Mouse (Mus musculus) stomach, embryonic 14.5 days (tissue): ENCODE results near the gene Stx2. TPM values are rescaled to one million over a fixed set of nuclear protein-coding genes. Genes with fewer than 3 reads are reported as not detected.

Experiments
- ATAC-seq: fragments of 200-750 bp; cut with Nextera tagmentation; 2 replicates; pipeline ENCODE4 v1.8.0; 2017; ENCODE audit warnings: low read depth, moderate TSS enrichment; ENCODE audit not compliant: insufficient number of reproducible peaks, insufficient read depth, low FRiP score
- H3K27ac ChIP-seq: fragments of 300-500 bp; sonication (generic); 2 replicates; pipeline ENCODE4 v1.5.1; 2014; ENCODE audit warnings: mild to moderate bottlenecking, low read length, moderate library complexity, mixed read lengths
- H3K27me3 ChIP-seq: fragments of 300-500 bp; sonication (generic); 2 replicates; pipeline ENCODE4 v1.6.1; 2014; ENCODE audit warnings: low read length, control low read depth, mixed read lengths; ENCODE audit not compliant: control insufficient read depth, insufficient read depth
- H3K36me3 ChIP-seq: fragments of 300-500 bp; sonication (generic); 2 replicates; pipeline ENCODE4 v1.6.1; 2014; ENCODE audit warnings: mild to moderate bottlenecking, control low read depth, low read length, moderate library complexity, mixed read lengths; ENCODE audit not compliant: control insufficient read depth, insufficient read depth
- H3K4me1 ChIP-seq: fragments of 300-500 bp; sonication (generic); 2 replicates; pipeline ENCODE4 v1.6.1; 2014; ENCODE audit warnings: low read length, control low read depth, mixed read lengths; ENCODE audit not compliant: control insufficient read depth, insufficient read depth
- H3K4me2 ChIP-seq: fragments of 300-500 bp; sonication (generic); replicated peaks from 2 replicates; pipeline ENCODE4 v1.6.1; 2014; ENCODE audit warnings: low read depth, low read length, control low read depth
- H3K4me3 ChIP-seq: fragments of 300-500 bp; sonication (generic); 2 replicates; pipeline ENCODE4 v1.5.1; 2014; ENCODE audit warnings: low read depth, low read length, control low read depth
- H3K9ac ChIP-seq: fragments of 300-500 bp; sonication (generic); replicated peaks from 2 replicates; pipeline ENCODE4 v1.6.1; 2014; ENCODE audit warnings: low read depth, mild to moderate bottlenecking, control low read depth, low read length, moderate library complexity, mixed read lengths
- H3K9me3 ChIP-seq: fragments of 300-500 bp; sonication (generic); 2 replicates; pipeline ENCODE4 v1.6.1; 2016; ENCODE audit warnings: low read depth, low read length, control low read depth; ENCODE audit not compliant: control insufficient read depth
- WGBS: fragments of 180-500 bp; shearing (Covaris S2); extraction: QIAGEN DNeasy Blood & Tissue Kit; methylation state at CpG from one replicate; pipeline ENCODE4 v1.1.7; 2014; 5-methylcytosine and 5-hydroxymethylcytosine counted together
- polyA plus RNA-seq: library from polyadenylated mRNA; unstranded; fragments of >200 nt; fragmentation: Nextera tagmentation; extraction: Ambion mirVana; gene quantifications from 2 replicates; pipeline ENCODE4 v1.2.1, GENCODE M21; 2014

Gene Stx2
- polyA plus RNA-seq, 1 experiment from 2014 or later, result 29.6 TPM

DNA sequence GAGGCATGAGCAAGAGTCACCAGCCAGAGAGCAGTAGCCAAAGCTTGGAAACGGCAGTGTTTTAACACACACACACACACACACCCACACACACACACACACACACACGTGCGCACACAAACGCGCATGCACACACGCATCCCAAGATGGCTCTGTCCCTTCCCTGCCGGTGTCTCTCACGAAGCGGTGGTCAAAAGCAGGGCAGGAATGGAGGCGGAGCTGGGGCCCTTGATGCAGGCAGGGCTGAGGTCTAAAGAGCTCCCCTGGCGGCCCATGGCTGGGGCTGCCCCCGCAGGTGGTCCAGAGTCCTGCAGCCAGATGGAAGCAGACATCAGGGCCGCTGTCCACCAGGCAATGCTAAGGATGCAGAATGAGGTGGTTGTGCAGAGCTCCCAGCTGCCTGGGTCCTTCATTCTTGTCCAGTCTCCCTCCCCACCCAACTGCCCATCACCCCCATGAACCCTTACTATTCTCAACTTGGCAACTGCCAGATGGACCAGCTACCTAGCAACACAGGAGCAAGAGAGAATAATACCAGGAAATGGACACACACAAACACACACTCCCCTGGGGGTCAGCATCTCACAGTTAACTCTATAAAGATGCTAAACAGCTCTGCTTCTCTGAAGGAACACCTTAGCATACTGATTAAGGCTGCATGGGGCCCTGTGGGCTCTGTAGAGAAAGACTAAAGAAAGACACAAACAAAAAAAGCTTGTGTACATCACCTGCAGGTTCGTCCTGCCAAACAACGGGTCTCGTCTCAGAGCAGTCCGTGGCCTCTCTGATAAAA is 54.9 kb downstream of the Stx2 start, which contains the start of gene Rimbp2:
TSS of gene Rimbp2 (minus strand) at position 209 of the 793 bp plus-strand sequence.
- Histone ChIP-seq H3K4me2 (peak within 1 kb of the TSS; percentile 47), H3K4me3 (peak within 1 kb of the TSS; percentile 19), H3K27me3 (0 out of 2 replicates have a peak, but pooled peaks cover 8% of the 10 kb centered on the region), H3K9ac (no peak within 1 kb of the TSS), H3K4me1 (peaks cover 2% of the 10 kb centered on the region; the same call in 1 of the 2 replicates), H3K9me3 (peaks cover 3% of the 10 kb centered on the region; the same call in 1 of the 2 replicates), H3K36me3 (no peaks in the 10 kb centered on the region), H3K27ac (no peak within 1 kb of the TSS)
- WGBS, result 11% methylated on average over 17 of the region's 17 CpGs
- ATAC-seq, result peak; percentile 67

DNA sequence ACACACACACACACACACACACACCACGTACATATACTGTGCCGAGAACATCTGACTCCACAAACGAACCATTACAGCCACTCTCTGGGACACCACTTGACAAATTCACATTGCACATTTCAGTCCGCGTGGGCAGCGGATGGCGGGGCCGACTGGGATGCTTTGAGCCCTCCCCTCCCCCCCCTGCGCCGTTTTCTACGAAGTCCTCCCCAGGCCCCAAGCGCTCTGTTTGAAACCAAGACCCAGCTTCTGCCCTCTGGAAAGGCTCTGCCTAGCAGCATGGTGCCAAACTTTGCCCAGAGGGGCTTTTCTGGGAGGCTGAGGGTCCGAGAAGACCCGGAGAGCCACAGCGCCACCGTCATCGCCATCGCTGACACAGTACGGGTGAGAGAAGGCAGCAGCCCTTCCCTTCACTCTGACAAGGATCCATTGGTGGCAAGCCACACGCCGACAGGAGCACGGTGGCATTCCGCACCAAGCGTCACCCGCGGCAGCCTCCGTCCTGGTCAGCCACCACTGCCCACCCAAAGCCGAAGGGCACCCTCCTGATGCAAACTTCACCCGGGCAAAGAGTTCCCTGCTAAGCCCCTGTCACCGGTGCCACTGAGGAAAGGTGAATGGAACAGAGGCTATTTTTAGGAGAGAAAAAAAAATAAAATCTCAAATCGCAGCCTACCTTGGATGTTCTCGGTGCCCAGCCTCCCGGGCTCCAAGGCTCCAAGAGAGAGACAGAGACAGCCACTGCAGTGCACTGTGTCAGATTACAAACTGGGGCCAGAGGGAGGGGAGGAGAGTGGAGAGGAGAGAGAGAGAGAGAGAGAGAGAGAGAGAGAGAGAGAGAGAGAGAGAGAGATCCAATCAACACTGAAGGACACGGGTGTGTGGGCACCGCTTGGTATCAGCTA is 55.8 kb downstream of the Stx2 start:
- Histone ChIP-seq H3K4me3 (peak overlapping the region; percentile 19), H3K4me1 (peaks cover 2% of the 10 kb centered on the region; the same call in 1 of the 2 replicates), H3K36me3 (no peaks in the 10 kb centered on the region), H3K27me3 (0 out of 2 replicates have a peak, but pooled peaks cover 8% of the 10 kb centered on the region), H3K9ac (no peak overlapping the region), H3K4me2 (peak overlapping the region; percentile 47), H3K9me3 (peaks cover 3% of the 10 kb centered on the region; the same call in 1 of the 2 replicates), H3K27ac (no peak overlapping the region)
- 2% methylated on average over 35 of the region's 35 CpGs for WGBS
- no peak for ATAC-seq

DNA sequence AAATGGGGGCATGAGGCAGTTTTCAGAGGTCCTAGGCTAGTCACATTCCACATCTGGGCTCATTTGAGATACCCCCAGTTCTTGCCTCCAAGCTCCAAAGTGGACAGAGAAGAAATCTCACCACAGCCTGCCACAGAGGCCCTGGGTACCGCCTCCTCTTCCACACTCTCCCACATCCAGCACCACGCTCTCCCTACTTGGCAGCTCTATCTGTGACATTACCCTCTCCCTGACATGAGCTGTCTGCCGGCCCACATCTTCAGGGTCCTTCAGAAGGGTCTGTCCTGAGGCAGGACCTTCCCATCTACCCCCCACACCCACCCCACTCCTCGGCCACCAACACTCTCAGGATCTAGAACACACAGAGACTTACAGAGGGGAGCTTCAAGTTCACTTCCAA is 56.9 kb downstream of the Stx2 start:
- no peaks in the 10 kb centered on the region for H3K36me3 ChIP-seq
- peaks cover 2% of the 10 kb centered on the region; the same call in 1 of the 2 replicates for H3K4me1 ChIP-seq
- H3K27ac ChIP-seq, result no peak overlapping the region
- no peak overlapping the region for H3K4me3 ChIP-seq
- H3K4me2 ChIP-seq, result no peak overlapping the region
- H3K9me3 ChIP-seq, result peaks cover 3% of the 10 kb centered on the region; the same call in 1 of the 2 replicates
- ATAC-seq, result no peak
- WGBS, result 52% methylated on average over 4 of the region's 4 CpGs
- H3K27me3 ChIP-seq, result 0 out of 2 replicates have a peak, but pooled peaks cover 8% of the 10 kb centered on the region
- no peak overlapping the region for H3K9ac ChIP-seq

DNA sequence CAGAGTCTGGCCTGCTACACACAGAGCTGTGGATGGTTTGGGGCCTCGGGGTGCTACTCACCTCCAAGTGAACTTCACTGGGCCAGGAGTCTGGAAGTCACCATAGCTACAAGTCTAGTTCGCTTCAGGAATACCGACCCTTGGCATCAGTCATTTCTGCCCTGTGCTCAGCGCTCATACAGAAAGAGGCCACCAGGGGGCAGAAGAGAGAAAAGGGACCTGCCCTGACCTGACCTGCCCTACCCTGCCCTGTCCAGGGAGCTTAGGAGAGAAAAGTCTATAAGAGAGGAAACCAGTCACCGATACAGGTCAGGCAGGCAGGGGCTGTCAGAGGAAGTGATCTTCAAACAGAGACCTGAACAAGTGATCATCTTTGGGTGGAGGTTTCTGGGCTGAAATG is 61.3 kb downstream of the Stx2 start:
- no peak for ATAC-seq
- Histone ChIP-seq H3K4me2 (no peak overlapping the region), H3K9ac (no peak overlapping the region), H3K27ac (no peak overlapping the region), H3K9me3 (no peaks in the 10 kb centered on the region), H3K27me3 (0 out of 2 replicates have a peak, but pooled peaks cover 5% of the 10 kb centered on the region), H3K4me1 (no peaks in the 10 kb centered on the region), H3K4me3 (no peak overlapping the region), H3K36me3 (no peaks in the 10 kb centered on the region)
- 71% methylated on average over 5 of the region's 5 CpGs for WGBS

DNA sequence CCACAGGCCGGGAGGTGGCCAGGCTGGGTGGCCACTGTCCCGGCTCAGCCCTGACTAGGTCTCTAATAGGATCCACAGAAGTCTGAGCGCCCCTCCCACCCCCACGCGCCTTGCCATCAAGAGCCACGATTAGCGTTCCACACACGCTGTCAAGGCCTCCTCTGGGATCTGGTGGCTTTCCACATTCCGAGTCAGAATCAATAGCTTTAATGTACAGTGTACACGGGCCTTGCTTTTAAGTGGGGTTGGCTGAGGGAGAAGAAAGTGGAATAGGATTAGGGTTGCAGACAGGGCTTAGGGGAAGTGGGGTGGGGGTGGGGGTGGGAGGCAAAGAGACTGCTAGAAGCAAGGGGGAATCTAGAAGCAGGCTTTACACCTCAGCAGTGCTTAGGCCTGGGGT is 67.9 kb downstream of the Stx2 start:
- 72% methylated on average over 10 of the region's 10 CpGs for WGBS
- ATAC-seq, result no peak
- no peak overlapping the region for H3K4me2 ChIP-seq
- no peaks in the 10 kb centered on the region for H3K4me1 ChIP-seq
- no peaks in the 10 kb centered on the region for H3K27me3 ChIP-seq
- H3K36me3 ChIP-seq, result no peaks in the 10 kb centered on the region
- no peak overlapping the region for H3K4me3 ChIP-seq
- H3K9me3 ChIP-seq, result no peaks in the 10 kb centered on the region
- H3K9ac ChIP-seq, result no peak overlapping the region
- no peak overlapping the region for H3K27ac ChIP-seq

DNA sequence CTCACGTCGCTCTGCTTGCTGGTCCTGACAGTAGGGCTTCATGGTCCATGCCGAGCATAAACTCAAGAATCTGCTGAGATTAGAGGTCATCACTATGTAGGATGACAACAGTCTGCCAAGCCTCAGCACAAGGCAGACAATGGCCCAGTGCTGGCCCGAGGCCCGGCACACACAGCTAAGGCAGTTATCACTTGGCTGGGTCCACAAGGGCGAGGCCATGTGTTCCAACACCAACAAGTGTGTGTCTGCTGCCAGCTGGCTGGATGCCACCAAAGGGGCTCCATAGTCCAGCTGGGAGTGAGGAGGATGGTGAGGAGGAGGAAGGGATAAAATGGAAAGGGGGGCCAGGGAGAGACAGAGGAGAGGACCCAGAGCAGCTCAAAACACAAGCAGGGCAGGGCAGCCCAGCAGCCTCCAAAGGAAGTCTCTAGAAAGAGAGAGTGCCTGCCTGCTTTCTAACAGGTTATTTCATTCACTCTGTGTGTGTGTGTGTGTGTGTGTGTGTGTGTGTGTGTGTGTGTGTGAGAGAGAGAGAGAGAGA is 72.9 kb downstream of the Stx2 start:
- no peaks in the 10 kb centered on the region for H3K27me3 ChIP-seq
- WGBS, result 64% methylated on average over 6 of the region's 6 CpGs
- ATAC-seq, result 0 out of 2 replicates have a peak, but pooled peaks have one; percentile 14
- no peaks in the 10 kb centered on the region for H3K36me3 ChIP-seq
- H3K4me3 ChIP-seq, result no peak overlapping the region
- H3K27ac ChIP-seq, result no peak overlapping the region
- no peak overlapping the region for H3K9ac ChIP-seq
- no peaks in the 10 kb centered on the region for H3K9me3 ChIP-seq
- H3K4me1 ChIP-seq, result no peaks in the 10 kb centered on the region
- H3K4me2 ChIP-seq, result no peak overlapping the region
